Mouse (Mus musculus) hematopoietic stem cell, adult 5-6 weeks (primary cell): ENCODE measurements around the gene Gm6614. TPM values are rescaled to one million over a fixed set of nuclear protein-coding genes. Genes with fewer than 3 reads are reported as not detected.
"Not testable (repeated sequence)": the region's sequence is repeated elsewhere in the genome, so short reads cannot be mapped to it uniquely, and the experiment has no call there.

Source experiments
- ATAC-seq, 2 experiments: fragments of 125-278 bp in 1 of 2; replicated peaks in 1 of 2; 2 replicates each; pipeline ENCODE4 v1.8.0; 2016 to 2017; ENCODE audit warnings: inconsistent platforms in 2 of 2, mild to moderate bottlenecking in 2 of 2, moderate number of reproducible peaks in 2 of 2, low read depth in 1 of 2, moderate TSS enrichment in 1 of 2; ENCODE audit not compliant: low FRiP score in 2 of 2, poor library complexity in 2 of 2, severe bottlenecking in 2 of 2, insufficient read depth in 1 of 2, low TSS enrichment in 1 of 2
- total RNA-seq: library from RNA; stranded (forward); fragments of 172-1452, 232-1000 nt; gene quantifications from 2 replicates; pipeline ENCODE4 v1.2.3, GENCODE M21; 2017

Gm6614 gene
- total RNA-seq: not detected in 2 replicates

DNA sequence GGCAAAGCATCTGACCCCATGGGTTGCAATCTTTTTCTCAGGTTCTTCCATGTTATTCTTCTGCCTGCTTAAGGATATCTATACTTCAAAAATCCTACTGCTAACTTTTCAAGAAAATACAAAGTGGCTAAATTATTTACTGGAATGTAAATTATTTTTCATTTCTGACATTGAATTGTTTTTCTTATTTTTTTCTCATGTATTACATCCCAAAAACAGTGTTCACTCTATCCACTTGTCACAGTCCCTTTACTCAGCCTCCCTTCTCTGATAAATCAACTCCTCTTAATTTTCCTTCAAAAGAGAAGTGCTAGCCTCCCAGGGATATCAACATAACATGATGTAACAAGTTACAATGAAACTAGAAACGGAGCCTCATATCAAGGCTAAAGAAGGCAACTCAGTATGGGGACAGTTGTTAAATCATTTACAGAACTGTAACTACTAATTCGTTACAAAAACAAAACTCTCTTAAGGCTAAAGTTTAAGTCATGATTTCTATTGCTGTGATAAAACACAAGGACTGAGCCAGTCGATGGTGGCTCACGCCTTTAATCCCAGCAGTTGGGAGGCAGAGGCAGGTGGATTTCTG lies at the start of gene Gm6614:
Gm6614 (minus strand) TSS at position 51 of the 592 bp plus-strand sequence.
- ATAC-seq: no peak

DNA sequence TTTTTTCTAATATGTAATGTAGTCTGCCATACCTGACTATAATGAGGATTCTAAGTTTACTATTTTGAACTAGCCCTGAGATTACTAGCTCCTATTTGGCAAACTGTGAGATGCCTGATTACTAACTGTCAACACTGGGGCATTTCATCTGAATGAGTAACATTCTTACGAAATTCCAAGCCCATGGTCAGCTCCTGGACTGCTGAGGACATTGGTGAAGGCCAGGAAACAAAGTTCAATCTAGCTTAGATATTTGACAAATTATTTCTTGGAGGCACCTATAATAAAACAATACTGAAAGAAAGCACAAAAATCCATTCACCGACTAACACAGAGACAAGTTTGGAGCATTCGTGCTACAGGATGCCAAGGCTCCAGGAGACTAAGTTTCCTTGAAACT lies 47.1 kb upstream of the Gm6614 start:
- not testable (repeated sequence) for ATAC-seq

DNA sequence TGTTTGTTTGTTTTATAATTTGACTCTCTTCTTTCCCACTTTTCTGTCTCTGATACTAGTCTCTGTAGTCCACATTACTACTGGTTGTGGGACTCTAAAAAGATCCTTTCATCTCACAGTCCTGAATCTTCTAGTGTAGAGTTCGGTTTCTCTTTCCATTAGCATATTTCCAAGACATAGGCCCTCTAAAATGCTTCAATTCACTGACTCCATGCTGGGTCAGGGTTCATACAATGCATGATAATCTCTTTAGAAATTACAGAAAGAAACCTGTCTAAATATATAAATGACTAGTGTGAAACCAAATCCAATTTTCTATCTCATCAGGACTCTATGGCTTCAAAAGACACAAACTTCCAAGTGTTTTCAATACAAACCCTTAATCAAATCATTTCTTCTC lies 36.5 kb upstream of the Gm6614 start:
- ATAC-seq: no peak

DNA sequence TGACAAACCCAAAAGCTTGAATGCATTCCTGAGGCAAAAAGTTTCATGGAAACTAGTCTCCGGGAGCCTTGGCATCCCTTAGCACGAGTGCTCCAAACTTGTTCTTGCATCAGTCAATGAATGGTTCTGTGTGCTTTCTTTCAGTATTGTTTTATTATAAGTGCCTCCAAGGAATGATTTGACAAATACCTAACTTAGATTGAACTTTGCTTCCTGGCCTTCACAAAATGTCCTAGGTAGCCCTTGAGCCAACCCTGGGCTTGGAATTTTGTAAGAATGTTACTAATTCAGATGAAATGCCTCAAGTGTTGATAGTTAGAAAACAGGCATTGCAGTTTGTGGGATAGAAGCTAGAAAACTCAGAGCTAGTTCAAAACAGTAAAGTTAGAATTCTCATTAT lies 34.5 kb upstream of the Gm6614 start:
- no peak for ATAC-seq

DNA sequence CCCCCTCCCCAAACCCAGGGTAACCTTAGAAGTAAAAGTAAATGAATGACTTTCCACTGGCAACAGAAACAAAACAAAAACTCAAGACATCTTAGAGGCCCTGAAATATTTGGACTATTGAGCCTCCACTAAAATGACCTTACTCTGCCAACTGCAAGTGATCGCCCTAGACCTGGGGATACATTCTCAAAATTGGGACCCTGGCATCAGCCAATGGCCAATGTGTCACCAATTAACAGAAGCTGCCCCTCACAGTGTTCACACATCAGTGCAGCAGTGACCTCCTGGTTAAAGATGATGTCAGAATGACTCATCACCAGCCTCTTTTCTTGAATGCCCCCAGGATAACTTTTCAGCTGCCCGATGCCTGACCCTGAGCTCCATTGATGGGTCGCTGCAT lies 30.7 kb upstream of the Gm6614 start:
- no peak for ATAC-seq

- ATAC-seq: peak; percentile 70 to 74
These were observed 29.3 kb upstream of the Gm6614 start for GRCm38 (mm10) chr6:142040306-142041175.

DNA sequence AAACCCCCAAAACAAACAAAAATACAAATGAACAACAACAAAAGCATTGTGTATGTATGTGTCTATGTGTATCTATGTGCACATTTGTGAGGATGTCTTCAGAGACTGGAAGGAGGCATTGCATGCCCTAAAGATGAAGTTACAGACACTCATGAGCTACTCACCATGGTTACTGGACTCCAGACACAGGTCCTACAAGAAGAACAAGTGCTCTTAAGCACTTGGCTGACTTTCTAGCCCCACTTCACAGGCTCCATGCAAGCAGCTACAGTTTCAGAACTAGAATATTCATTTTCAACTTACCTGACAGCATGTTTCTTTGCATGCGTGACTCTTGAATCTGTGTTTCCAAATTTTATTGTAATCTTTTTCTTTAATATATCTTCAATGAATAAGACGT lies 24.6 kb upstream of the Gm6614 start:
- ATAC-seq: no peak

GRCm38 (mm10) chr6:142021671-142022070 lies 10.5 kb upstream of the Gm6614 start:
- ATAC-seq: no peak

- ATAC-seq: no peak
These were observed 24.4 kb downstream of the Gm6614 start for GRCm38 (mm10) chr6:141986772-141987171.

DNA sequence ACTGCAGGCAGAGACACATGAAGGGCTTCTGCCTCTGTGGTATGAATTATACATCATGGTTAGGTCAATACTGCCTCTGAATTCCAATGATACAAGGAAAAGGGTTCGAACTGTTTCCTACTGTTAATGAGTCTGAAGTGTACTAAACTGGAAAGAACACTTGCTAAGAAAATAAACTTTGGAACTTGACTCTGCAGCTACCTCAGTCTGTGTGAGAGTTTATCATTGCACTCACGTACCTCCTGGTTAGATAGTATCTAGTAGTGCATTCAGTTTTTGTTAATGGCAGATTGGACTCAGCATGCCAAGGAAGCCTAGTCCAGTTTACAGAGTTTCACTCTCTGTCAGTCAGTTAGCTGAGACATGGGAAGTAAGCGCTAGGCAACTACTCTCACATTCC lies 26.6 kb downstream of the Gm6614 start:
- ATAC-seq: no peak

DNA sequence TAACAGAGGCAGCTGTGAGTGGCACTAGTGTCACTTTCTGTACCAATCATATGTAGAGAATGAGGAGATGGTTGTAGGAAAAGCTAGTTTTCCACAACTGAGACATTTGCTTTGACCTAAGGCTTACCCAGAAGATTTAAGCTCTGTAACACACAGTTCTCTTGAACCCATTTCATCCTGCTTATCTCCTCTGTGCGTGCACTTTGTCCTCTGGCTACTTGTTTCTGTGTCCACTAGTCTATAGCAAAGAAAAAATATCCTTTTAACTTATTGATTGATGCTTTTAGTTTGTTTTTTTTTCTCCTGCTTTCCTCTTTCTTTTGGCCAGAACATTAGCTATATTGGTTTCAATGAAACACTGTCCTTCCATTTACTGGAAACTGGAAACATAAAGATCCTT lies 48.8 kb downstream of the Gm6614 start:
- ATAC-seq: no peak

DNA sequence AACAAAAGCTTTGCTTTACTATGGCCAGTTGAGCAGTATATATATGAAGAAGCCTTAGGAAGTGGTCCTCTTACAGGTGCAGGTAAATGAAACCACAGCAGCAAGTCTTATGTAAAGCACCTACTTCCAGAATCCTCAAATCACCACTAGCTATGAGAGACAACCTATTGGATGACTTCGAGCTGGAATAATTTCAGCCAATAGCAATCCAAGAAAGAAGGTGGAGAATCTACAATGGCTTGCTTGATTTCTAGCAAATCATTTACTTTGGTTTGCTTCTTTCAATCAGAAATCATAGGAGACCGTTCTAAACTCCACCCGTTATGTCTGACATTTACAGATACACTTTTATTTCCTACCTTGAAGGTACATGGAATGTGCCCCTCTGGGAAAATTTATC lies 49.4 kb downstream of the Gm6614 start:
- ATAC-seq: no peak

DNA sequence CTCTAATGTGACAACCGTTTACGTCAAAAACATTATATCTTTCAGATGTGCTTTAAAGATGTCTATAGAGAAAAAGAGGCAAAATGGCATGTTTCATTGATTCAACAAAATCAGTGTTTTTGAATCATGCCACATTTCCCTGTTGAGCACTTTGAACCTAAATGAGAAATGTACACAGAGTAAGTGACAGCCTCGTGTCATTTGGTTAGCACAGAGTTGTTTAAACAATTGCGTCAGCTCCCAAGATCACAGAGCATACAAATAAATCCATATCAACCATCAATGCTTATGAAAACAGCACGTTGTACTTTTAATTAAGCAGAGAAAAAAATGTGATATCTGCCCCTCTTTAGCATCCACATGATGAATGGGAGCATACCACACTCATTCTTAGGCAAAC lies 50.7 kb downstream of the Gm6614 start:
- no peak for ATAC-seq

GRCm38 (mm10) chr6:141946862-141947261 lies 64.4 kb downstream of the Gm6614 start, which contains the start of gene Slco1a1:
TSS of gene Slco1a1 (minus strand) at chr6:141946962.
- no peak for ATAC-seq

DNA sequence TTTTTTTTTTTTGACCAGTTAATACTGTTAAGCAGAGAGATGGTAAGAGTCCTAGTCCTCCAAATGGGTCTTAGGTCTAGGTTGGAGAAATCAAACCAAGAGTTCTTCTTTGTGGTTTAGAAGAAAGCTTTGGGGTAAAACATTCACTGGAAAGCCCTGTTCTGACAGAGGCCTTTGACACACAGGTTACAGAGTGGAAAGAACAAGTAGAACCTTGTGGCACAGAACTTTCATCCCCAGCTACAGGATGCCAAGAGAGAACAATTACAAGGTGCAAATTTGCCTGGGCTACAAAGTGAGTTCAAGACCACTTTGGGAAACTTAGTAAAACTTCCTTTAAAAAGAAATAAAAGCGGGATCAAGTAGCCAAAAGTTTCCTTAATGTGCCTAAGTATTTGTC lies 70.8 kb downstream of the Gm6614 start:
- ATAC-seq: no peak
